Mouse (Mus musculus) lung, adult 2 months (tissue): ENCODE measurements at regions not wholly inside any gene's neighbourhood (a gene's known extent, or its start where the extent isn't known, plus 50 kb on each side); places are given as distances from the start of the nearest gene placed in this dataset.

Experiments used
- CTCF ChIP-seq: fragments of 200-500 bp; IDR thresholded peaks from 2 replicates; pipeline ENCODE4 v1.5.1; 2011; ENCODE audit warnings: mild to moderate bottlenecking, low read length, control low read depth; ENCODE audit not compliant: insufficient read depth
- POLR2A ChIP-seq: fragments of 200-500 bp; IDR thresholded peaks from 2 replicates; pipeline ENCODE4 v1.6.1; 2011; ENCODE audit warnings: low read depth, mild to moderate bottlenecking, control low read depth, low read length, borderline replicate concordance; ENCODE audit errors: extremely low read depth

- no peak for TF ChIP-seq POLR2A
- TF ChIP-seq CTCF, result no peak
Observed at GRCm38 (mm10) chr13:83120343-83120742, 383.5 kb upstream of the Mef2c start.
